In genomic region chrX:159215253-159215652, GRCm38 (mm10) we compare ENCODE assay signal across 19 mouse cellular contexts. TPM values are rescaled to one million over a fixed set of nuclear protein-coding genes. Genes with fewer than 3 reads are reported as not detected.
DNase-seq lines count a peak whose midpoint lies in the region; ATAC-seq lines count a peak whose summit lies in the region.
"Had no signal": no experiment of that assay in that cellular context is flagged by ENCODE, and none has a peak within 500 bp of the region (broad histone marks: within the 10 kb centered on the region; RNA-seq: fewer than 3 reads in every experiment).

No protein-coding gene starts in this region.

- no peak overlapping the region for H3K4me3 ChIP-seq in forebrain, embryonic 16.5 days (replicated peaks; ENCODE audit: low read length)
- no peak overlapping the region for H3K4me3 ChIP-seq in forebrain, embryonic 10.5 days
- H3K4me3 ChIP-seq: forebrain, embryonic 12.5 days; forebrain, embryonic 15.5 days; hindbrain, embryonic 12.5 days; hindbrain, embryonic 15.5 days had no signal

- H3K4me2 ChIP-seq in forebrain, embryonic 16.5 days (ENCODE audit: low read length) = no peak overlapping the region
- H3K4me2 ChIP-seq: forebrain, embryonic 12.5 days; forebrain, embryonic 15.5 days; hindbrain, embryonic 12.5 days; hindbrain, embryonic 15.5 days had no signal

- no peaks in the 10 kb centered on the region for H3K4me1 ChIP-seq in forebrain, embryonic 16.5 days (replicated peaks; ENCODE audit: control insufficient read depth, insufficient read depth, low read length)
- H3K4me1 ChIP-seq in forebrain, embryonic 10.5 days = no peaks in the 10 kb centered on the region
- H3K4me1 ChIP-seq: forebrain, embryonic 12.5 days; forebrain, embryonic 15.5 days; hindbrain, embryonic 12.5 days; hindbrain, embryonic 15.5 days had no signal

- WGBS in forebrain, embryonic 16.5 days = 44% methylated on average over 3 of the region's 3 CpGs
- 55% methylated on average over 3 of the region's 3 CpGs for WGBS in forebrain, embryonic 10.5 days

- no peak overlapping the region for H3K27ac ChIP-seq in forebrain, embryonic 16.5 days (ENCODE audit: low read length)
- H3K27ac ChIP-seq in forebrain, embryonic 10.5 days = no peak overlapping the region
- H3K27ac ChIP-seq: forebrain, embryonic 12.5 days; forebrain, embryonic 15.5 days; hindbrain, embryonic 12.5 days; hindbrain, embryonic 15.5 days had no signal

- ATAC-seq in forebrain, embryonic 16.5 days = 0 out of 2 replicates have a peak, but pooled peaks have one; percentile 38
- ATAC-seq: activated CD4-positive, CD25-positive, alpha-beta regulatory T cell, adult 4 months; forebrain, embryonic 15.5 days had no signal

- no peak for DNase-seq in forebrain, embryonic 10.5 days (ENCODE audit: extremely low spot score, low spot score)
- peak; percentile 1 to 21 for DNase-seq in frontal cortex, adult 2 months (ENCODE audit: extremely low spot score in 1 of 2, low spot score in 1 of 2)
- DNase-seq in frontal cortex, postnatal 25 days (ENCODE audit: low spot score in 2 of 2) = no peak
- DNase-seq in right cerebral cortex, adult 18-20 months = peak; percentile 6
- no peak for DNase-seq in right cerebral cortex, postnatal 4 days
- DNase-seq in brain, adult 2 months (ENCODE audit: low read depth, low spot score) = peak; percentile 43
- no peak for DNase-seq in urinary bladder, postnatal 10 days (ENCODE audit: low spot score)
- DNase-seq: adrenal gland, adult 8-10 months; adrenal gland, postnatal 25 days; cerebellum, adult 18-20 months; cerebellum, adult 9-10 months; gastrocnemius, postnatal 25 days; heart, adult 18-20 months had no signal

- no peaks in the 10 kb centered on the region for H3K9me3 ChIP-seq in forebrain, embryonic 16.5 days (ENCODE audit: control insufficient read depth, low read length)
- H3K9me3 ChIP-seq in forebrain, embryonic 10.5 days = no peaks in the 10 kb centered on the region
- H3K9me3 ChIP-seq: forebrain, embryonic 12.5 days; forebrain, embryonic 15.5 days; hindbrain, embryonic 12.5 days; hindbrain, embryonic 15.5 days had no signal

- no peak overlapping the region for H3K9ac ChIP-seq in forebrain, embryonic 16.5 days (replicated peaks; ENCODE audit: low read depth, low read length)
- H3K9ac ChIP-seq: forebrain, embryonic 12.5 days; forebrain, embryonic 15.5 days; hindbrain, embryonic 12.5 days; hindbrain, embryonic 15.5 days had no signal

- H3K36me3 ChIP-seq in forebrain, embryonic 16.5 days (ENCODE audit: control insufficient read depth, insufficient read depth) = no peaks in the 10 kb centered on the region
- no peaks in the 10 kb centered on the region for H3K36me3 ChIP-seq in forebrain, embryonic 10.5 days (replicated peaks)
- H3K36me3 ChIP-seq: forebrain, embryonic 12.5 days; forebrain, embryonic 15.5 days; hindbrain, embryonic 12.5 days; hindbrain, embryonic 15.5 days had no signal

- H3K27me3 ChIP-seq in forebrain, embryonic 16.5 days (replicated peaks; ENCODE audit: control insufficient read depth, insufficient read depth, low read length) = no peaks in the 10 kb centered on the region
- peaks cover 72% of the 10 kb centered on the region for H3K27me3 ChIP-seq in forebrain, embryonic 10.5 days (ENCODE audit: poor library complexity, severe bottlenecking)
- H3K27me3 ChIP-seq: forebrain, embryonic 15.5 days; hindbrain, embryonic 15.5 days had no signal

RNA-seq across cellular contexts. Expression of gene Rps6ka3, which starts 5.1 kb away (rescaled TPM):
- polyA plus RNA-seq in forebrain, embryonic 16.5 days (2015; fragmentation: Nextera tagmentation; extraction: Ambion mirVana) = 3.7 and 4.6 TPM in 2 replicates
- 4.5 and 5.8 TPM in 2 replicates for polyA plus RNA-seq in forebrain, embryonic 10.5 days (2016; fragmentation: Nextera tagmentation; extraction: Ambion mirVana)
- polyA plus RNA-seq in frontal cortex, adult 2 months (2012; rRNA removed) = 23.1 and 23.6 TPM in 2 replicates

Comparison
In these comparisons a context has a peak if more than half of its experiments do, and no peak if none do; other contexts are left out.
1. DNase-seq: peak in frontal cortex, adult 2 months (2 of 2), right cerebral cortex, adult 18-20 months (single experiment) and brain, adult 2 months (single experiment); none in forebrain, embryonic 10.5 days (single experiment), frontal cortex, postnatal 25 days (0 of 2), right cerebral cortex, postnatal 4 days (single experiment) and urinary bladder, postnatal 10 days (single experiment).